Mouse (Mus musculus) spleen, embryonic (tissue): ENCODE measurements at regions not wholly inside any gene's neighbourhood (a gene's known extent, or its start where the extent isn't known, plus 50 kb on each side); places are given as distances from the start of the nearest gene placed in this dataset.

ENCODE experiments used
- CTCF ChIA-PET: fragments of 350-600 bp; sonication (Branson Sonifier 250); formaldehyde crosslinking; loops from one replicate; lab custom pipeline; 2022; lab: Charles Lee

DNA sequence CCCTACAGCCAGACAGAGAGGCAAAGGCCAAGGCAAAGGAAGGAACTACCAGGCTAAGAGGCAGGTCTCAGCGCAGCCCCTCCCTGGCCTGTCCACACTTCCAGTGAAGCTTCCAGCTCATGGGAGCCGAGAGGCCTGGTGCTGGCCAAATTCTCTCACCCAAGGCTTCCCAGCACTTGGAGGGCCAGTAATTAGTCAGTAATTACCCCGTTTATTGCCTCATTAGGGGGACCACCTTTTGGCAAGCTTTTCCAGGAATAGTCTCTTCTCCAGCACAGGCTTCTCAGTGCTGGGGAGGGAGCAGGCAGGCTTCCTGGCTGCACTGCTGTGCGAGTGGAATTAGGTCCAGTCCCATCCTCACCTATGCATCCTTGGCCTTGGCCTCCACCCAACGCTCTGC, 252.8 kb upstream of the Nxpe4 start:
- CTCF ChIA-PET, result no interaction called here

DNA sequence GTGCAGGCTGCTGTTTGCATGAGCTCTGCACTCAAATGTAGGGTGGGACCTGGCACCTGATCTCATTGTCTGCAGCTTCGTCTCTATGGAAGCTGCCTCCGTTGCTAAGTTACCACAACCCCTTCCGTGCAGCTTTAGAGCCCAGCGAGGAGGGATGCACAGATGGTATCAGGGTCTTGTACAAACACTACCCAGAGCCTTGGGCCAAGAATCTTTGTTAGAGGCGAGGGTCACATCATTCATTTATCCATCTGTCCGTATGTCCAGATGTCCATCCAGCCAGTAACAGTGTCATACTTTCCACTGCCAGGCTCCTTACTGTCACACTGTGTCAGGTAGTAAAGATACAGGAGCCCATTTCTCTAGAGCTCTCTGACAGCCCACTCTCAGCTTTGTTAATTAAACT, 251.3 kb upstream of the Nxpe4 start:
- CTCF ChIA-PET, result no interaction called here

- CTCF ChIA-PET, result no interaction called here
These were observed 249.0 kb upstream of the Nxpe4 start for GRCm38 (mm10) chr9:47912823-47913222.

DNA sequence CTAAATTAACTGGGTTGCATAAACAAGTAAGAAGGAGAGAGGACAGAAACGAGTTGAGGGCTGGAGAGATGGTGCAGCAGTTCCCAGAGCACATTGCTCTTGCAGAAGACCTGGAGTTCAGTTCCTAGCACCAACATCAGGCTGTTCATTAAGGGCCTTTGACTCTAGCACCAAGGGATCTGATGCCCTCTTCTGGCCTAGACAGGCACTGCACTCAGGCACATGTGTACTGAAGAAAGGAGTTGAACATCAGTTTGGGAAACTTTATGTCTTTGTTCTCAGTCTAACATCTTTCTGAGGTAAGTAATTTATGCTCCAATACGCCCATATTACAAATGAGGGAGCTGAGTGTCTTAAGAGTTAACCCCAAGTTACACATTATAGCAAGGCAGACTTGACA, 226.5 kb upstream of the Nxpe4 start:
- CTCF ChIA-PET, result no interaction called here

GRCm38 (mm10) chr9:47935957-47936457, 225.8 kb upstream of the Nxpe4 start:
- CTCF ChIA-PET, result no interaction called here

DNA sequence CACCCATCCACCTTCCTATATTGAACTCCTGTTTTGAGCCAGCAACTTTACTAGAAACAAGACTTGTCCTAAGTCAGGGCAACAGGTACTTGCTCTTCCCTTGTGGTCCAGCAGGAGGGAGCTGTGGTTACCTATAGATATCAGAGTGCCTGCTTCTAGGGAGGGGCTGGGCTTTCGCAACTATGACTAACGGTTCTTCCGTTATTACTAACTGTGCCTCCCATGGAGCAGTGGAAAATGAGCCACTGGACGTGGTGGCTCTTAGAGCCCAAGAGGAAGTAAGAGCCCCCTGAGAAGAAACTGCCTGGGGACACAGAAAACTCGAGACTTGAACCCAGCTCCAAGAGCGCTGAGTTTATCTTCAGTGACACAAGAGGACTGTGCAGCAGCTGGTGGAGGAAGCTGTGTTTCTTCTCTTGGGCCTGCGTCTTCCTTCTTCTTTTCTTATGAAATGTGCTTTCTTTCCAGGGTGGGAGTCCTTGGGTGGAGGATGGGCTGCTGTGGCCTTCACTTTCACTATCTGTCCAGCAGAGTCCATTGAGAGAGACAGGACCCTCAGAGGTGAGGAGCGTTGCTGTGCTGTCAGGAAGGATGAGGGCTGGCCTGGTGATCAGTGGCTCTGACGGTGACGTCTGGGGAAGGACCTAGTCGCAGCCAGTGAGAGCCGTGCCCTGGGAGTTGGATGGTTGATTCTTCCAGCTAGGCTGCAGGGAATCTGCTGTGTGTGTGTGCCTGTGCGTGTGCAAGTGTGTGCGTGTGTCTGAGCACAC, 222.7 kb upstream of the Nxpe4 start:
- CTCF ChIA-PET, result no interaction called here

DNA sequence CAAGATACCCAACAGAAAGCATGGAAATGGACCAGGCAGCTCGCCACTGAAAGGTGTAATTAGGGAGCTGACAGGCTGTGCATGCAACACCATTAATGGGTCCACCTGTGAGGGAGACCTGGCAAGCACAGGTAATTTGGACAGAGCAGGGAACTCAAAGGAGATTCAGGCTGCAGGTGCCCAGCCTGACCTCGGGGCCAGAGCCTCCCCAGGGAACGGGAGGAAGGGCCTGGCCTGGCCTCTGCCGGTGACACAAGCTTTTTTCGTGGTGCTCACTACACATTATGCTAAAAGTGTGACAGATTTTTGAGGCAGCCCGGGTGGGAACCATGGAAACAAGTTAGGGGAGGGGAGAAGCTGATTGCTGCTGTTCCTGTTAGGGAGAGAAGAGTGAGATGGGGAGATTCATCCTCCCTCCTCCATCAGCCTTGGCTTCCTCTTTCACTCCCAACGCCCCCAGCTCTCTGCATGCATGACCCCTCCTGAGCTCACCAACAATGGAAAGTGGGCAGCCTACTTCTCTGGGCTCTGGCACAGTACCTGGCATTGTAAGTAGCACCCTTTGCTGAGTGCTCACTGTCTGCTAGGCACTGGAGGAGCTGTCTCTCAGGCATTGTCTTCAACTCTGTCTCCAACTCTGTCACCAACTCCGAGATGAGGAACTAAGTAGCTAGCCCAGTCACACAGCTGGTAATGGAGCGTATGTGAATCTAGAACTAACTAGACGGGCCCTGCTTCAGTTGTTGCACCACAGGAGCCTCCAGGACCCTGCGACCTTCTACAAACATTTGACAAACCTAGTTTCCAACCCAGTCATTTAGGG, 218.9 kb upstream of the Nxpe4 start:
- CTCF ChIA-PET, result no interaction called here

DNA sequence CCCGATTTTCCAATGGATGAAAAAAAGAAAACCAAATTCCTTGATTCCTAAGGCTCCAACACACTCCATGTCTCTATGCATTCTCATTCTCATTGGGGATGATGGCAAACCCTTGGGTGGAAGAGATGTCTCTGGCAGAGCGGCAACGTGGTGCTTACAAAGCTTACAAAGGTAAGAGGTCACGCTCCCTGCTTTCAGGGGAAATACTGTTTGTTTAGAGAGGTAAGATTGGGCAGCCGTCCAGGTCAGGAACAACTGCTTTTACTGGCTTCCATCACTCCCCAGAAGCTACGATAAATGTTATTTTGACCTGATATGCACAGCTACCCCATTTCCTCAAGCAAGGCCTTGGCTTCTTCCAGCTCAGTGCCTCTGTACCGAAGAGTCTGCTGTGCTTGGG, 215.6 kb upstream of the Nxpe4 start:
- CTCF ChIA-PET, result no interaction called here

GRCm38 (mm10) chr9:47957881-47958280, 203.9 kb upstream of the Nxpe4 start:
- CTCF ChIA-PET, result no interaction called here

- CTCF ChIA-PET, result no interaction called here
These were observed 203.0 kb upstream of the Nxpe4 start for GRCm38 (mm10) chr9:47958861-47959260.

GRCm38 (mm10) chr9:47961176-47961575, 200.6 kb upstream of the Nxpe4 start:
- CTCF ChIA-PET, result no interaction called here

DNA sequence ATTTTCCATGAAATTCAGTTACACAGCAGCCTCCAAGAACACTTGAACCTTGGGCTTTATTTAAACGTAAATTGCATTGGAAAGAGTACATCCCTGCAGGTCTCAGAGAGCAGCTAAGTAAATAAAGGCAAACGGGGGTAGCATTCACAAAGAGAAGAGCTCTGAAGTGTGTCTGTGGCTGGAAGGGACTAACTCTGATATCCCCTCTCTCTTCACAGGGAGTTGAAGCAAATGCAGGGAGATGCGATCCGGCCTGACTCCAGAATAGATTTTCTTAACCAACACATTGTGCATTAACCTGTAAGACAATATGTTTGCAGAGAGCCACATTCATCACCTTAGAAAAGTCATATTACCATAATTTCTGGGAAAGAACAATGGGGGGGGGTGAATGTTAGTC, 199.7 kb upstream of the Nxpe4 start:
- CTCF ChIA-PET, result no interaction called here

DNA sequence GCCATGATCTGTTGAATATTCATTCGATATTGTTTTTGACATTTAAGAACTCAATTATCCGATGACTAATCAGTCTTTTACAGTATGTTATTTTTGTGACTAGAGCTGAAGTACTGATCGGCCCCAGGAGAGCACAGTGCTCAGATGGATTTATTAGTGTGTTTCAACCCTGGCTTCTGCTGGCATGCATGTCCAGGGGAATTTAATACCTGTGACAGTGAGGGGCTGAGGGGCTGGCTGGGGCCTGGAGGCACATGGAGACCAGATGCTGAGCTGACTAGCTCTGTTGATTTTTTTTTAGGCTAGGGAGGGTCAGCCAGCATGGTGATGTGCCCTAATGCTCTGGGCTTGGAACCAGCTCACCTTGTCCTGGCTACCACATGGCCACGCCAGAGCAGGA, 199.2 kb upstream of the Nxpe4 start:
- CTCF ChIA-PET, result no interaction called here

DNA sequence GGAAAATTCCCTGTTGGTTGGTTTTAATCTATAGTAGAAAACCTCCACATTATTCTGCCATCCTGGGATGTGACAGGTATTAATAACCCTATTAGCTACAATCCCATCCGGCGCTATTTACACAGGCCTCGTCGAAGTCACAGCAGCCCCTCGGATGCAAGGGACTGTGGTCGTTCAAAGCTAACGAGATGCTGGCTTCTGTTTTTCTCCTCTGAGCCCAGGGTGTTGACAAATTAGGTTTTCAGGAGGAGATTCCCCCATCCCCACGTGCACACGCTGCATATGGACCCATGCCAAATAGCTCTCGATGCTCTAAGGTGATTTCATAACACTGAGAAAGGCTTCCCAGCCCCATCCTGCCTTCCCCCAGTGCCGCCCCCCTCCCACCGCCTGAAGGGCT, 188.7 kb upstream of the Nxpe4 start:
- CTCF ChIA-PET, result no interaction called here

DNA sequence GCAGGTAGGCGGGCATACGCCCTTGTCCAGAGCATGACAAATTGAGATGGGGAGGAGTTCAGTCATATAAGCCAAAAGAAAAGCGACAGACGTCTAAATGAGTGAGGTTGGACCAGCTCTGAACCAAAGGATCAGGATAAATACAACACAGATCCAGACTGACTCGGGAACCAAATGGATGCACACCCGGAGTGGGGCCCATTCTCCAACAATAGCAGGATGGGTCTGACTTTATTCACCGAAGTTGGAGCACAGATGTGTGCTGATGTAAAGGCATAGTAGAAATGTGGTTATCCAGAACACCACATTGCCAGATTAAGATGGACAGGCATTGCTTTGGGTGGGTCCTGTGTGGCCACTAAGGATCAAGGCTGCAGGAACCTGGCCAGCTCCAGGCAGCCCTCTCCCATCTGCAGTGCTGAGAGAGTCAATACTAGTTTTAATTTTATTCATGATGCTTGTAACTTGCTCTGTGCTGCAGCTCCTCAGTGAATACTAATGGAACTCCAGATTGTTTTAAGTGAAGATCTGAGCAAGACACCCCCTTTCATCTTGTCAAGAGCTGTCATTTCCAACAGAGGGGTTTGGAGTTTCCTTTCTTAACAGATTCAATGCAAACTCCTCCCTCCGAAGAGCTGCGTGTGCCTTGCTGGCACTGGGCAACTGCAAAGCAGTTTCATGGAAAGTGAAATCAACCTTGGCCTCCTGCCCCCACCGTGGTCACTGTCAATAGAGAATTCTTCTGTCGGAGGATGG, 176.3 kb upstream of the Nxpe4 start:
- CTCF ChIA-PET, result no interaction called here

- CTCF ChIA-PET, result no interaction called here
These were observed 174.6 kb upstream of the Nxpe4 start for GRCm38 (mm10) chr9:47987266-47987665.

GRCm38 (mm10) chr9:47994671-47995070, 167.2 kb upstream of the Nxpe4 start:
- CTCF ChIA-PET, result no interaction called here

GRCm38 (mm10) chr9:47999632-48000031, 162.2 kb upstream of the Nxpe4 start:
- CTCF ChIA-PET, result no interaction called here

GRCm38 (mm10) chr9:48029021-48029420, 132.8 kb upstream of the Nxpe4 start:
- CTCF ChIA-PET, result interaction anchor here (0.6 kb wide), 1 partner anchor 402 kb away, joined by 3 read pairs; no protein-coding TSS in a partner anchor

DNA sequence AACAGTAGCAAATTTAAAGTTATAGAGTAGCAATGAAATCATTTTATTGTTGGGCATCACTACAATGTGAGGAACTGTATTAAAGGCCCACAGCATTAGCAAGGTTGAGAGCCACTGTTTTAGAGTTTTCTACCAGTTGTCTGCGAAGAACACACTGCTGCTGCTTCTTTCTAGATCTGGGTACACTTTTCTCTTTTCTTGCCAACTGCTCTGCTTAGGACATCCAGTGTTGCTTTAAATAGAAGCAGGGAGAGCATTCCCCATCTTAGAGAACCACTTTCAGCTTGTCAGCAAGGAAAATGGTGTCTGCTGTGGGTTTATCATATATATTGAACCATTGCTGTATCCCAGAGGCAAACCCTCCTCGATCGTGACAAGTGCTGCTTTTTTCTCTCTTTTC, 131.0 kb upstream of the Nxpe4 start:
- CTCF ChIA-PET, result no interaction called here

- CTCF ChIA-PET, result no interaction called here
These were observed 125.9 kb upstream of the Nxpe4 start for GRCm38 (mm10) chr9:48035959-48036358.

GRCm38 (mm10) chr9:48044826-48045225, 117.0 kb upstream of the Nxpe4 start:
- CTCF ChIA-PET, result no interaction called here
